Mouse (Mus musculus) kidney, embryonic 16.5 days (tissue): Measurements from ENCODE around the gene Sema3f. TPM values are rescaled to one million over a fixed set of nuclear protein-coding genes. Genes with fewer than 3 reads are reported as not detected.

Experiments
- ATAC-seq: fragments of 200-750 bp; cut with Nextera tagmentation; 2 replicates; pipeline ENCODE4 v1.8.0; 2017; ENCODE audit warnings: moderate TSS enrichment; ENCODE audit not compliant: low FRiP score, low TSS enrichment
- H3K27ac ChIP-seq: fragments of 300-500 bp; sonication (generic); 2 replicates; pipeline ENCODE4 v1.5.1; 2014; ENCODE audit warnings: low read length
- H3K27me3 ChIP-seq: fragments of 300-500 bp; sonication (generic); 2 replicates; pipeline ENCODE4 v1.6.1; 2014; ENCODE audit warnings: low read length, control low read depth, mixed read lengths; ENCODE audit not compliant: insufficient read depth
- H3K36me3 ChIP-seq: fragments of 300-500 bp; sonication (generic); 2 replicates; pipeline ENCODE4 v1.6.1; 2014; ENCODE audit warnings: low read length, control low read depth, mixed read lengths; ENCODE audit not compliant: insufficient read depth
- H3K4me1 ChIP-seq: fragments of 300-500 bp; sonication (generic); 2 replicates; pipeline ENCODE4 v1.6.1; 2014; ENCODE audit warnings: low read length, control low read depth, mixed read lengths; ENCODE audit not compliant: insufficient read depth
- H3K4me2 ChIP-seq: fragments of 300-500 bp; sonication (generic); replicated peaks from 2 replicates; pipeline ENCODE4 v1.6.1; 2014; ENCODE audit warnings: low read depth, low read length
- H3K4me3 ChIP-seq: fragments of 300-500 bp; sonication (generic); 2 replicates; pipeline ENCODE4 v1.5.1; 2014; ENCODE audit warnings: mild to moderate bottlenecking, low read length
- H3K9ac ChIP-seq: fragments of 300-500 bp; sonication (generic); replicated peaks from 2 replicates; pipeline ENCODE4 v1.6.1; 2014; ENCODE audit warnings: low read length
- H3K9me3 ChIP-seq: fragments of 300-500 bp; sonication (generic); 2 replicates; pipeline ENCODE4 v1.6.1; 2016; ENCODE audit warnings: low read length, control low read depth
- WGBS: fragments of 180-500 bp; shearing (Covaris S2); extraction: QIAGEN DNeasy Blood & Tissue Kit; methylation state at CpG from one replicate; pipeline ENCODE4 v1.1.7; 2014; 5-methylcytosine and 5-hydroxymethylcytosine counted together
- polyA plus RNA-seq: library from polyadenylated mRNA; unstranded; fragments of >200 nt; fragmentation: Nextera tagmentation; extraction: Ambion mirVana; gene quantifications from 2 replicates; pipeline ENCODE4 v1.2.1, GENCODE M21; 2015

Sema3f gene
- 20.9 and 25.7 TPM in 2 replicates for polyA plus RNA-seq

DNA sequence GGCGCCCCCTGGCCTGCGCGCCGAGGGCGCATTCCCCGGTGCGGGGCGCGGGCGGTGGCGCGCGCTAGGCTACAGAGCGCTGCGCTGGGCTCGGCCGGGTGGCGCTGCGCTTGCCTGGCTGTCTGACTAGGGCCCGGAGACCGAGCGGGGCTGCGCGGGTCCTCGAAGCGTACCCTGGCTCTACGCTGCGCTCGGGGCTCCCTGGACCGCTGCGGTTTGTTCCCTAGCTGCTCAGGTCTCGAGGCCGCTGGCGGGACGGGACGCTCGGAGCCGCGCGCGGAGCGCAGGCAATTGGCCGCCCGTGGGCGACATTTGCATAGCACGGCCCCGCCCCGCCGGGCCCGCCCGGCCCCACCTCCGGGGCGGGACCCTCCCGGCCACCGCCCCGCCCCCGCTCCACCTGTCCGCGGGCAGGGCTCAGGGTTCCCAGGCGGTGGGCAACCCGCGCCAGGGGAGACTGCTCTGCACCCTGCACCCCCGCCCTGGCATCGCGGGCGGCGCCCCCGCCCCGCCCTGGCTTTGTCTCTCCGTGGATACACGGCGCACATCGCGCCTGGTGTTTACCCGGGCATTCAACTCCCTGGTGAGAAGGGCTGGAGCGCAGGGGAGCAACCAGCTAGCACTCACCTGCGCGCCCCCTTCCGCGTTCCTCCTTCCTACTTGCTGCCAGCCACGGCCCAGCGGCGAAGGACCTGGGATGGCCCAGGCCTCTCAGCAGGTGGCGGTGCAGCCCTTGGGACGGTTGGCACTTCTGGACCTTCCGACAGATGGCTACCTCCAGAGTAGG is at the start of gene Sema3f:
TSS of gene Sema3f (minus strand) at position 779 of the 787 bp plus-strand sequence.
- ATAC-seq: peak; percentile 80
- Histone ChIP-seq H3K27ac (peak within 1 kb of the TSS; percentile 91), H3K36me3 (no peaks in the 10 kb centered on the region), H3K4me2 (peak within 1 kb of the TSS; percentile 88), H3K9ac (peak within 1 kb of the TSS; percentile 92), H3K4me3 (peak within 1 kb of the TSS; percentile 80), H3K4me1 (peaks cover 62% of the 10 kb centered on the region), H3K27me3 (no peaks in the 10 kb centered on the region), H3K9me3 (no peaks in the 10 kb centered on the region)
- WGBS: under 1% methylated on average over 76 of the region's 86 CpGs

DNA sequence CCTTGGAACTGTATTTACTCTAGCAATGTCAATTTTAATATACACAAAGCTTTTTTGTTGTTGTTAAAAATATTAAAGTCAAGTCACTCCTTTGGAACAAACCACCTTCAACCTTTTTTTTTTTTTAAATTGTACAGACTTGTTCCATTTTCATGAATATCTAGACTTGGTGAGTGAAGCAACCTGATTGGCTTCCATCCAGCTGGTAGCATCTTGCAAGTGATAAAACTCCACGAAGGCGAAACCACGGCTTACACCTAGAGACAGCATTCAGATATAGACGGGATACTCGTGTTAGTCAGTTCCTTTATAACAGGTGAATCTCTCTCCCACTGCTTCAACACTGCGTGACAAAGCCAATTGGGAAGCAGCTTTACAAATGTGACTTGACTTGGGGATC is 49.3 kb upstream of the Sema3f start:
- Histone ChIP-seq H3K9ac (no peak overlapping the region), H3K4me1 (no peaks in the 10 kb centered on the region), H3K4me2 (no peak overlapping the region), H3K27ac (no peak overlapping the region), H3K36me3 (peaks cover 74% of the 10 kb centered on the region), H3K4me3 (no peak overlapping the region), H3K9me3 (no peaks in the 10 kb centered on the region), H3K27me3 (no peaks in the 10 kb centered on the region)
- 94% methylated on average over 6 of the region's 6 CpGs for WGBS
- ATAC-seq: no peak

DNA sequence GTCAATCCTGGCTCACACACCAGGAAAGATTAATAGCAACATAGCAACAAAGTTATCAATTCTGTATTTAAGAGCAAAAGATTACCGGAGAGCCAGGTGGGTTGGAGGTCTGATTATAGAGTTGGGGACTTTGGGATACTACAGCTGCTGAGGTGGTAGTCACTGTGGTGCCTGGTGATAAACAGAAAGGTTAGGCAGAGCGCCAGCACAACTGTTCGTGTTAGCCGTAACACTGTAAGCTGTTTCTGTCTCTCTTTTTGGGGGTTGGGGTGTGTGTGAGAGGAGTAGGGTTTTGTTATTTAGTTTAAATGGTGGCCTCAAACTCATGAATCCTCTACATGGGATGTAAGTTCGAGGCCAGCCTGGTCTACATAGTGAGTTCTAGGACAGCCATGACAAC is 40.1 kb upstream of the Sema3f start:
- 0 out of 2 replicates have a peak, but pooled peaks cover 4% of the 10 kb centered on the region for H3K9me3 ChIP-seq
- no peaks in the 10 kb centered on the region for H3K4me1 ChIP-seq
- no peak overlapping the region for H3K9ac ChIP-seq
- no peak overlapping the region for H3K4me2 ChIP-seq
- no peak overlapping the region for H3K4me3 ChIP-seq
- no peaks in the 10 kb centered on the region for H3K27me3 ChIP-seq
- 93% methylated on average over 5 of the region's 5 CpGs for WGBS
- H3K27ac ChIP-seq: no peak overlapping the region
- H3K36me3 ChIP-seq: peaks cover 90% of the 10 kb centered on the region
- ATAC-seq: no peak

DNA sequence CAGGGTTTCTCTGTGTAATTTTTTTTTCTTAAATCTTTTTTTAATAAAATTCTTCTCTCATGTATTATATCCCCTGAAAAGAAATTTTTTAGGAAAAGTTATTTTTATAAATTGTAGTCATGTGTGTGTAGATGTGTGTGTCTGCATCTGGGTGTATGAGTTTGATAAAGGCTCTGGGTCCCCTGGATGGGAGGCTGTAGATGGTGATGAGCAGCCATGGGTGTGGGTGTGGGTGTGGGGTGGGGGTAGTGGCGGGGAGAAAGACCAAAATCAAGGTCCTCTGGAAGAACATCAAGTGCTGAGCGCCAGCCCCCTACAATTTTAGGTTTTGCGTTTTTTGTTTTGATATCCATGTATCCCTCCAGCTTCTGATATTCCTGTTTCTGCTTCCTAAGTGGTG is 37.8 kb upstream of the Sema3f start:
- H3K4me2 ChIP-seq: no peak overlapping the region
- no peak overlapping the region for H3K9ac ChIP-seq
- H3K9me3 ChIP-seq: 0 out of 2 replicates have a peak, but pooled peaks cover 4% of the 10 kb centered on the region
- H3K27ac ChIP-seq: no peak overlapping the region
- 93% methylated on average over 3 of the region's 3 CpGs for WGBS
- H3K36me3 ChIP-seq: peaks cover 92% of the 10 kb centered on the region
- no peak overlapping the region for H3K4me3 ChIP-seq
- no peaks in the 10 kb centered on the region for H3K4me1 ChIP-seq
- H3K27me3 ChIP-seq: no peaks in the 10 kb centered on the region
- no peak for ATAC-seq

DNA sequence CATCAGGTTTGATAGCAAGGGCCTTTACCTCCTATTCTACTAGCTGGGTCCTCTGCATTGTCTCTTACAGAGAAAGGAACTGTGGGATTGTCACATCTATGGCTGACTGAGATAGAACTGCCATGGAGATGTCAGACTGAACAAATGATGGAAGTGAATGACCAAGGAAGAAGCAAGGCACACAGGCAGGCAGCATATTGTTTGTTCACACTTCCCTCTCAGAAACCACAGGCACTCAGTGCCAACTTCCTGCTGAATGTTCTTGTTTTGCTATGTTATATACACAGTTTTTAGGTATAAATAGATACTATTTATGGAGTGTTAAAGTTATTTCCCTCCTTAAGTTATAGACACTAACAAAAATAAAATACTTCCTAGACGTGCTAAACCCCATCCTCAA is 37.0 kb upstream of the Sema3f start:
- no peaks in the 10 kb centered on the region for H3K4me1 ChIP-seq
- H3K27me3 ChIP-seq: no peaks in the 10 kb centered on the region
- 0 out of 2 replicates have a peak, but pooled peaks cover 4% of the 10 kb centered on the region for H3K9me3 ChIP-seq
- H3K27ac ChIP-seq: no peak overlapping the region
- H3K4me2 ChIP-seq: no peak overlapping the region
- no peak for ATAC-seq
- peaks cover 94% of the 10 kb centered on the region for H3K36me3 ChIP-seq
- H3K4me3 ChIP-seq: no peak overlapping the region
- WGBS: 85% methylated on average over 1 of the region's 1 CpGs
- H3K9ac ChIP-seq: no peak overlapping the region

DNA sequence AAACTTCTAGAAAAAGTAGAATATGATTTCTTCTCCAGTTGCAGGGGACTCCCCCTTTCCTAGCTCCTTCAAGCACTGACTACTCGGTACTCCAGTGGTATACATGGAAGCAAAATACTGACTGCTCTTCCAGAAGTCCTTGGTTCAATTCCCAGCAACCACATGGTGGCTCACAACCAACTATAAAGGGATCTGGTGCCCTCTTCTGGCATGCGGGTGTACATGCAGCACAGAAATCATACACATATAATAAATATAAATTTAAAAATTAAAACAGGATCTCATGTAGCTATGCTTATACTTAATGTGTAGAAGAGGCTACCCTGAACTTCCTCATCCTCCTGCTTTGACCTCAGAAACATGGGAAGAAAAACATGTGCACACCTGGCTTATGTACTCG is 36.4 kb upstream of the Sema3f start:
- Histone ChIP-seq H3K27me3 (no peaks in the 10 kb centered on the region), H3K36me3 (peaks cover 94% of the 10 kb centered on the region), H3K4me3 (no peak overlapping the region), H3K4me2 (no peak overlapping the region), H3K9me3 (0 out of 2 replicates have a peak, but pooled peaks cover 4% of the 10 kb centered on the region), H3K9ac (no peak overlapping the region), H3K27ac (no peak overlapping the region), H3K4me1 (no peaks in the 10 kb centered on the region)
- 96% methylated on average over 3 of the region's 3 CpGs for whole genome bisulfite sequencing
- ATAC-seq: no peak

DNA sequence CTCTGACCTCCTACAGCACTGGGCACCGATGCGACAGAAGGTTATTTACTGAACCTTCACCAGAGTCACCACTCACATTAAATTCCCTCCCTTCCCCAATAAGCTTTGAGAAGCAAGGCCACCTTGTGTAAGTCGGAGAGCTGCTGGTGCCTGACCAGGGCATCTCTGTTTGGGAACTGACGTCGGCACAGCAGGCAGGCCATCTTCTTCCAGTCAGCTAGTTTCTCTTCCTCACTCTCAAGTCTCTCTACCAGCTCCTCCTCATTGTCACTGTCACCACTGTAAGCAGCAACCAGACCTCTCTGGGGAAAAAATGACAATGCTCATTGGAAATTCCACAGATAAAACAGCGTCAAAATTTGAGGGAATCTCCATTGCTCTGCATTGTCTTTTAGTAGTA is 33.8 kb upstream of the Sema3f start:
- H3K36me3 ChIP-seq: peaks cover 96% of the 10 kb centered on the region
- 92% methylated on average over 6 of the region's 6 CpGs for WGBS
- no peak overlapping the region for H3K4me2 ChIP-seq
- no peak for ATAC-seq
- H3K27ac ChIP-seq: no peak overlapping the region
- no peak overlapping the region for H3K9ac ChIP-seq
- no peak overlapping the region for H3K4me3 ChIP-seq
- H3K4me1 ChIP-seq: no peaks in the 10 kb centered on the region
- no peaks in the 10 kb centered on the region for H3K27me3 ChIP-seq
- 0 out of 2 replicates have a peak, but pooled peaks cover 4% of the 10 kb centered on the region for H3K9me3 ChIP-seq

DNA sequence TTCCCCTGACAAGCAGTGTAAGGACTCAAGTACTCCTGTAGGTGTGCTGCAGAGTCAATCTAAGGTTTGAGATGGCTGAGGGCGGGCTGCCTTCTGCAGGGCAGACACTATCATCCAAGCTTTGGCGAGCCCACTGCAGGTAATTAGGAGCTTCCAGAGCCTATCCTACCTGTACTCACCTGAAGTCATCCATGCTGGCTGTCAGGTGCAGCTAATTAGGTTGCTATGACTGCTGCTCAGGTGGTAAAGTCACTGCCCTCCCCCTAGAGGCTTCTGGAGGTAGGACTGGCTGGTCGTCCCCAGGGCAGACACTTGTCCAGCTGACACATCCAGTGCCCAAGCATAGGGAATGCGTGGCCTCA is 28.5 kb upstream of the Sema3f start:
- Histone ChIP-seq H3K4me2 (no peak overlapping the region), H3K27ac (peak overlapping the region; percentile 20; the same call in 1 of the 2 replicates), H3K36me3 (peaks cover 50% of the 10 kb centered on the region), H3K9me3 (no peaks in the 10 kb centered on the region), H3K27me3 (no peaks in the 10 kb centered on the region), H3K4me3 (no peak overlapping the region), H3K4me1 (peaks cover 30% of the 10 kb centered on the region), H3K9ac (no peak overlapping the region)
- peak; percentile 7; the same call in 1 of the 2 replicates for ATAC-seq
- 54% methylated on average over 4 of the region's 4 CpGs for WGBS

DNA sequence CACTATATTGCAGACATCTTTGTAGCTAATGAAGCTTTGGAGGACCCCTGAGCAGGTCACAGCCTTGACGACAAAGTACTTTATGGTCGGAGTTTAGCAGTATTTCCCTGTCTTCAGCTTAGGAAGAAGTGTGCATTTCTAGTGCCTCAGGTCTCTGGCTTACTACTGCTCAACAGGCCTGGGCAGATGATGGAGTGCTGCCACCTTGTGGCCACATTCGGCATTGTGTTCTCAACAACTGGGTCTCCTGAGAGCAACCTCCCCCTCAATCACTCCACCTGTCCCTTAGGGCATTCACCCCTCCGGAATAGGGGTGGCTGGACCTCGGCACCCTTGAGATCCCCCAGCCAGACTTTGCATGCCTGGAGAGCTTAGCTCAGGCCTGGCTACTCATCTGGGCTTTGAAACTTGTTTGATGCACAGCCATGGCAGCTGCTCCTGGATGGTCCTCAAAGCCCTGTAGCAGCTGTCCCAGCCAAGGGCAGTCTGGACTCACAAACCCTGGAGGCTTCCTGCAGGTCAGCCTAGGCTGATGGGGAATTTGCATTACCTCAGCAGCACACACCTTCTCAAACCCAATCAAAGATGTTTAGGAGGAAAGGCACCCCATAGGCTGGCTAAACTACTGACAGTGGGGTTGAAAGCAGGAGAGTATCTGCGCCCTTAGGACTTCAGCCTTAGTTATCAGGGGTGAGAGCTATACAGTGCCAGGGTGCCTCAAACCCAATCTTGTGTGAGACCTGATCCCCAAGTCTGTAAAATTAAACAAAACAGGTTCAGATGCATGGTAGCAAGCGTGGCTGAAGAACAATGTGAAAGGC is 28.0 kb upstream of the Sema3f start:
- 23% methylated on average over 7 of the region's 7 CpGs for WGBS
- Histone ChIP-seq H3K36me3 (peaks cover 45% of the 10 kb centered on the region), H3K4me2 (no peak overlapping the region), H3K4me3 (no peak overlapping the region), H3K9ac (no peak overlapping the region), H3K4me1 (peaks cover 30% of the 10 kb centered on the region), H3K27ac (peak overlapping the region; percentile 20; the same call in 1 of the 2 replicates), H3K9me3 (no peaks in the 10 kb centered on the region), H3K27me3 (no peaks in the 10 kb centered on the region)
- peak; percentile 55 for ATAC-seq

DNA sequence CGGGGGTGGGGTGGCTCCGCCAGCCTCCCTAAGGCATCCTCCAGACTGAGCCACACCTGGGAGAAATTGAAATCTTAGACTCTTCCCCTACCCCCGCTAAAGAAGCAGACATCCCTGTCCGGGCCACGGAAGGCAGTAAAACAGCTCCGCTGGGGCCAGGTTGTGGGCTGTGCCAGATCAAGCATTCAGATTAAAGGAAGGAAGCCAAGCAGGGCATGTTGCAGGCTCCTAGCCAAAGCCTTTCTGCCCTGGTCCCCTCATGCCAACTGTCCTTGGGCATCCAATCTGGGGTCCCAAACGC is 25.9 kb upstream of the Sema3f start:
- 0% methylated on average over 7 of the region's 7 CpGs for WGBS
- peak overlapping the region; percentile 37 for H3K9ac ChIP-seq
- peak overlapping the region; percentile 15; the same call in 1 of the 2 replicates for H3K4me3 ChIP-seq
- H3K27me3 ChIP-seq: no peaks in the 10 kb centered on the region
- no peaks in the 10 kb centered on the region for H3K9me3 ChIP-seq
- H3K4me1 ChIP-seq: peaks cover 32% of the 10 kb centered on the region
- H3K27ac ChIP-seq: peak overlapping the region; percentile 90
- peak; percentile 88 for ATAC-seq
- H3K36me3 ChIP-seq: peaks cover 24% of the 10 kb centered on the region
- H3K4me2 ChIP-seq: peak overlapping the region; percentile 48
